Mouse (Mus musculus) erythroblast, embryonic 14.5 days (primary cell): ENCODE measurements around the gene Plcxd1.

Source experiments
- GATA1 ChIP-seq: IDR thresholded peaks from 2 replicates; pipeline ENCODE4 v1.6.1; 2012; ENCODE audit warnings: low read length, inconsistent platforms, mixed read lengths
- TAL1 ChIP-seq: IDR thresholded peaks from 3 replicates; pipeline ENCODE4 v1.6.1; 2012; ENCODE audit warnings: low read length, inconsistent platforms, mixed read lengths

DNA sequence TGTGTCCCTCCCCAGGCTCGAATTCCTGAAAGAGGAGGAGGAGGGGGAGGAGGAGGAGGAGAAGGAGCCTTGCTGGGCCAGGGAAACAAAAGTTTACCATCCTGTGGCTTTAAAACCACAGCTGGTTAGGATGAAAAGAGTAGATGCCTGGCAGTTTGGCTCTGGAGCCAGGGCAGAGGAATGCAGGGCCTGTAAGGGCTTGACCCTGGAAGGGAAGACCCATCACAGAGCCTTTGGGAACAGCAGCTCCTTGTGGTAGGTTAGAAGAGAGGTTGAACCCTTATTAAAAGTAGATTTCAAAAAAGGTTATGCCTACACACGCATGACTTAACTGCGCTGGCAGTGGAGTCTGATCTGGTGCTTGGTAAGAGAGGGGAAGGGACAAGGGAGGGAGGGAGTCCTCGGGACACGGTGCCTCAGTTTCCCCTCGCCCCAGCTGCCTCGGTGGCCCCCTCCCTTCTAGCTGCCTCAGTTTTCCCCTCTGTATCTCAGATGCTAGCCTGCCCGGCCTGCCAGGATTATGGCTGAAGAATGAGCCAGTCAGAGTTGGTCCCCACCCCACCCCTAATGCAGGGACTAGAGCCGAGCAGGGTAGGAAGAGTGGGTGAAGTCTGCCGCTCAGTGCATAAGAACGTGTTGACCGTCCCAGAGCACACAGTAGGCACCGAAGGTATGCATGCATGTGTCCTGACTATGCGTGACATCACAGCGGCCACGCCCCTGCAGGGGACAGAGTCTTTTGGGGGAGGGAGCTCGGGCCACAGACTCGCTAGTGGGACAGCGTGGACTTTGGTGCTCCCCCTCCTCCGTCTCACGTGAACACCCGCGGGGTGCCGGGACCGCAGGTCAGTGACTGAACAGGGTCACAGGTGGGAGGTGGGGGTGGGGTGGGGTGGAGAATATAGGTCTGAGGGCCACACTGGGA, at the start of gene Plcxd1:
- TF ChIP-seq GATA1 (no peak), TAL1 (no peak)
